Mouse (Mus musculus) CH12.LX (cell line): Measurements from ENCODE around the gene Sestd1. TPM values are rescaled to one million over a fixed set of nuclear protein-coding genes. Genes with fewer than 3 reads are reported as not detected.

Experiments used
- DNase-seq: peaks from one replicate; pipeline ENCODE4 v3.0.0-alpha.2; 2013; ENCODE audit errors: extremely low read depth
- H3K27ac ChIP-seq: 2 replicates; pipeline ENCODE4 v1.5.1; 2012; ENCODE audit warnings: low read depth, mild to moderate bottlenecking, control low read depth, moderate library complexity; ENCODE audit not compliant: insufficient read depth
- H3K27me3 ChIP-seq: replicated peaks from 2 replicates; pipeline ENCODE3; 2012; ENCODE audit warnings: inconsistent platforms
- H3K36me3 ChIP-seq, 2 experiments: replicated peaks in 1 of 2; 2 replicates each; pipeline versions ENCODE3 to v1.6.1; 2012; ENCODE audit warnings: inconsistent platforms in 1 of 2, low read length in 1 of 2, mild to moderate bottlenecking in 1 of 2, mixed read lengths in 1 of 2, moderate library complexity in 1 of 2; ENCODE audit not compliant: control insufficient read depth in 1 of 2, insufficient read depth in 1 of 2
- H3K4me1 ChIP-seq, 2 experiments: 2 replicates each; pipeline ENCODE4 v1.6.1; 2012; ENCODE audit warnings: inconsistent platforms in 1 of 2, moderate library complexity in 1 of 2; ENCODE audit not compliant: insufficient read depth in 2 of 2, control insufficient read depth in 1 of 2
- H3K4me2 ChIP-seq: 2 replicates; pipeline ENCODE4 v1.6.1; 2012; ENCODE audit warnings: low read depth, mild to moderate bottlenecking, control low read depth; ENCODE audit not compliant: poor library complexity, insufficient read depth, severe bottlenecking
- H3K4me3 ChIP-seq, 3 experiments: fragments of 150-350 bp in 1 of 3; sonication (generic) in 1 of 3; replicated peaks in 1 of 3; 2 replicates each; pipeline versions ENCODE3 to v1.5.1; 2011 to 2012; ENCODE audit warnings: low read depth in 2 of 3, low read length in 2 of 3, mild to moderate bottlenecking in 2 of 3, moderate library complexity in 2 of 3, control low read depth in 1 of 3, improper control_type of control experiment in 1 of 3, inconsistent platforms in 1 of 3, mixed read lengths in 1 of 3; ENCODE audit not compliant: poor library complexity in 1 of 3
- H3K79me2 ChIP-seq: replicated peaks from 2 replicates; pipeline ENCODE4 v1.6.1; 2012; ENCODE audit warnings: mild to moderate bottlenecking, moderate library complexity; ENCODE audit not compliant: control insufficient read depth, poor library complexity, insufficient read depth, severe bottlenecking; ENCODE audit errors: extremely low read depth
- H3K9ac ChIP-seq: 2 replicates; pipeline ENCODE4 v1.6.1; 2012; ENCODE audit warnings: low read depth, mild to moderate bottlenecking, control low read depth, moderate library complexity; ENCODE audit not compliant: insufficient read depth
- H3K9me3 ChIP-seq: replicated peaks from 2 replicates; pipeline ENCODE3; 2012; ENCODE audit warnings: low read length, inconsistent platforms, mixed read lengths
- CHD1 ChIP-seq: IDR thresholded peaks from 2 replicates; pipeline ENCODE4 v1.6.1; 2012; ENCODE audit warnings: low read depth, low read length, improper control_type of control experiment, inconsistent platforms
- CHD2 ChIP-seq: IDR thresholded peaks from 2 replicates; pipeline ENCODE4 v1.6.1; 2011; ENCODE audit warnings: low read length, improper control_type of control experiment
- CTCF ChIP-seq, 2 experiments: IDR thresholded peaks in 1 of 2; conservative IDR thresholded peaks in 1 of 2; 2 replicates each; pipeline ENCODE4 v1.5.1; 2011 to 2012; ENCODE audit warnings: low read depth in 2 of 2, low read length in 2 of 2, improper control_type of control experiment in 1 of 2, inconsistent platforms in 1 of 2, mild to moderate bottlenecking in 1 of 2, moderate library complexity in 1 of 2
- E2F4 ChIP-seq: IDR thresholded peaks from 2 replicates; pipeline ENCODE4 v1.6.1; 2011; ENCODE audit warnings: low read depth, low read length, improper control_type of control experiment; ENCODE audit not compliant: insufficient replicate concordance
- ELF1 ChIP-seq: IDR thresholded peaks from 2 replicates; pipeline ENCODE4 v1.6.1; 2014; ENCODE audit warnings: low read depth, mild to moderate bottlenecking, inconsistent platforms, low read length, improper control_type of control experiment
- GABPA ChIP-seq: IDR thresholded peaks from 2 replicates; pipeline ENCODE4 v1.6.1; 2012; ENCODE audit warnings: low read depth, low read length, improper control_type of control experiment, inconsistent platforms; ENCODE audit not compliant: insufficient replicate concordance
- IRF4 ChIP-seq: IDR thresholded peaks from 2 replicates; pipeline ENCODE4 v1.6.1; 2014; ENCODE audit warnings: low read depth, mild to moderate bottlenecking, inconsistent platforms, low read length, improper control_type of control experiment
- JUN ChIP-seq: IDR thresholded peaks from 2 replicates; pipeline ENCODE4 v1.6.1; 2011; ENCODE audit warnings: low read depth, mild to moderate bottlenecking, low read length, improper control_type of control experiment, moderate library complexity; ENCODE audit not compliant: insufficient read depth
- JUND ChIP-seq: conservative IDR thresholded peaks from 2 replicates; pipeline ENCODE4 v1.6.1; 2011; ENCODE audit warnings: low read depth, low read length, improper control_type of control experiment
- KAT2A ChIP-seq: IDR thresholded peaks from 2 replicates; pipeline ENCODE4 v1.6.1; 2012; ENCODE audit warnings: low read length, improper control_type of control experiment, inconsistent platforms; ENCODE audit not compliant: insufficient replicate concordance
- MAX ChIP-seq: IDR thresholded peaks from 2 replicates; pipeline ENCODE4 v1.6.1; 2011; ENCODE audit warnings: low read length, improper control_type of control experiment
- MAZ ChIP-seq: IDR thresholded peaks from 2 replicates; pipeline ENCODE4 v1.6.1; 2012; ENCODE audit warnings: low read depth, mild to moderate bottlenecking, inconsistent platforms, low read length, improper control_type of control experiment, moderate library complexity
- MXI1 ChIP-seq: IDR thresholded peaks from 2 replicates; pipeline ENCODE4 v1.6.1; 2011; ENCODE audit warnings: mild to moderate bottlenecking, low read depth, low read length, improper control_type of control experiment
- NELFE ChIP-seq: IDR thresholded peaks from 2 replicates; pipeline ENCODE4 v1.6.1; 2011; ENCODE audit warnings: low read depth, low read length, improper control_type of control experiment
- PAX5 ChIP-seq: IDR thresholded peaks from 2 replicates; pipeline ENCODE4 v1.6.1; 2012; ENCODE audit warnings: low read length, inconsistent platforms, mixed read lengths
- POLR2A ChIP-seq: IDR thresholded peaks from 2 replicates; pipeline ENCODE4 v1.6.1; 2011; ENCODE audit warnings: low read depth, mild to moderate bottlenecking, improper control_type of control experiment, low read length
- POLR2AphosphoS2 ChIP-seq: IDR thresholded peaks from 2 replicates; pipeline ENCODE4 v1.6.1; 2011; ENCODE audit warnings: low read depth, low read length, improper control_type of control experiment
- RAD21 ChIP-seq: IDR thresholded peaks from 2 replicates; pipeline ENCODE4 v1.6.1; 2011; ENCODE audit warnings: low read depth, mild to moderate bottlenecking, low read length, improper control_type of control experiment, moderate library complexity
- SIN3A ChIP-seq: IDR thresholded peaks from 2 replicates; pipeline ENCODE4 v1.6.1; 2012; ENCODE audit warnings: low read length, improper control_type of control experiment, inconsistent platforms
- USF2 ChIP-seq: conservative IDR thresholded peaks from 2 replicates; pipeline ENCODE4 v1.6.1; 2011; ENCODE audit warnings: low read depth, low read length, improper control_type of control experiment
- ZC3H11A ChIP-seq: IDR thresholded peaks from 2 replicates; pipeline ENCODE4 v1.6.1; 2012; ENCODE audit warnings: low read depth, mild to moderate bottlenecking, inconsistent platforms, low read length, improper control_type of control experiment
- ZKSCAN1 ChIP-seq: IDR thresholded peaks from 2 replicates; pipeline ENCODE4 v1.6.1; 2012; ENCODE audit warnings: low read depth, inconsistent platforms, low read length, improper control_type of control experiment, borderline replicate concordance
- ZMIZ1 ChIP-seq: IDR thresholded peaks from 2 replicates; pipeline ENCODE4 v1.6.1; 2012; ENCODE audit warnings: low read depth, mild to moderate bottlenecking, inconsistent platforms, low read length, improper control_type of control experiment
- dilution Hi-C: fragments of 300-500 bp; cut with MboI; formaldehyde crosslinking; loops from 2 replicates; pipeline ENCODE4 v1.14.3; 2020; ENCODE audit warnings: low sequenced_read_pairs; ENCODE audit not compliant: extremely low pct_unique_long_range_greater_than_20kb, extremely low pct_ligation_motif_present
- in situ Hi-C: fragments of 300-500 bp; cut with MboI; formaldehyde crosslinking; loops from 3 replicates; pipeline ENCODE4 v1.14.3; 2019; ENCODE audit warnings: low sequenced_read_pairs, low pct_ligation_motif_present, low pct_unique_long_range_greater_than_20kb, mixed read lengths
- polyA plus RNA-seq: library from polyadenylated mRNA; unstranded; fragments of >175 nt; gene quantifications from 2 replicates; pipeline ENCODE4 v1.2.1, GENCODE M21; 2012; ENCODE audit warnings: low read depth; ENCODE audit not compliant: insufficient read length
- total RNA-seq, 2 experiments: library from RNA; depleted of rRNA; stranded (reverse); fragments of 300-350 nt in 1 of 2; fragments of >200 nt in 1 of 2; gene quantifications; 2 replicates each; pipeline ENCODE4 v1.2.3; 2012 to 2014

Sestd1 gene
- total and polyA plus RNA-seq, 3 experiments = not detected

GRCm38 (mm10) chr2:77289701-77290100 is 9.3 kb upstream of the Sestd1 start:
- no peaks in the 10 kb centered on the region for H3K79me2 ChIP-seq
- H3K9me3 ChIP-seq = peaks cover 46% of the 10 kb centered on the region
- dilution Hi-C loops (no loop called here), in situ Hi-C loops (no loop called here)
- no peak overlapping the region for H3K4me3 ChIP-seq
- H3K9ac ChIP-seq = no peak overlapping the region
- TF ChIP-seq USF2 (no peak), SIN3A (no peak), ZC3H11A (no peak), ELF1 (no peak), JUN (no peak), CHD2 (no peak), ZMIZ1 (no peak), GABPA (no peak), POLR2AphosphoS2 (no peak), IRF4 (no peak), ZKSCAN1 (no peak), JUND (no peak)
- TF ChIP-seq, all 38 proteins: peak for 0
- no peak for DNase-seq
- H3K36me3 ChIP-seq = no peaks in the 10 kb centered on the region
- H3K27ac ChIP-seq = no peak overlapping the region
- H3K4me1 ChIP-seq = no peaks in the 10 kb centered on the region
- no peaks in the 10 kb centered on the region for H3K27me3 ChIP-seq
- H3K4me2 ChIP-seq = no peak overlapping the region

DNA sequence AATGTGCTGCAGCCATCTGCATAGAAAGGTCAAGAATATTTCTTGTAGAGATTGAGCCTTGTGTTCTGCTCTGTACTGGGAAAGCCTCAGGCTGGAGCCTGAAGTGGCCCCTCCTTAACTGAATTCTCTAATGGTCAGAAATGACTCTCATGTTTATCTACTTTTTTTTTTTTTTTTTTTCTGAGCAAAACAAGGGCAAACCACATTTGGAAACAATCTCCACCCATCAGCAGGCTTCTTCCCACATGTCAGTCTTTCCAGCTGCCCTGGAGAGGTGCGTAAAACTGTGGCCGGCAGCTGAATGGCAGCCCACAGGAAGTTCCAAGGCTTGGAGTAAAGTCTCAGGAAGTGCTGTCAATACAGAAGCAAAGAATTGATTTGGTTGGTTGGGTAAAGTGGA is 6.4 kb upstream of the Sestd1 start:
- TF ChIP-seq GABPA (no peak), RAD21 (no peak), POLR2A (no peak), CTCF (conservative IDR thresholded peaks at IDR 0.05 in 1 of 2, IDR thresholded peaks at IDR 0.05 in 1 of 2; ENCODE audit: low read depth in 2 of 2, low read length in 2 of 2) (no peak), CHD1 (no peak), JUND (no peak), IRF4 (no peak), NELFE (no peak), MAX (no peak), MAZ (no peak), PAX5 (no peak), E2F4 (no peak), CHD2 (no peak), KAT2A (no peak), ZMIZ1 (no peak), MXI1 (no peak)
- dilution Hi-C loops = no loop called here
- in situ Hi-C loops = no loop called here
- no peak for DNase-seq
- Histone ChIP-seq H3K36me3 (no peaks in the 10 kb centered on the region), H3K4me2 (no peak overlapping the region), H3K4me3 (no peak overlapping the region), H3K27me3 (no peaks in the 10 kb centered on the region), H3K4me1 (no peaks in the 10 kb centered on the region), H3K9me3 (peaks cover 54% of the 10 kb centered on the region), H3K79me2 (no peaks in the 10 kb centered on the region), H3K9ac (no peak overlapping the region), H3K27ac (no peak overlapping the region)
